Mouse (Mus musculus): ENCODE data around the gene Arid1b.

Arid1b gene

DNA sequence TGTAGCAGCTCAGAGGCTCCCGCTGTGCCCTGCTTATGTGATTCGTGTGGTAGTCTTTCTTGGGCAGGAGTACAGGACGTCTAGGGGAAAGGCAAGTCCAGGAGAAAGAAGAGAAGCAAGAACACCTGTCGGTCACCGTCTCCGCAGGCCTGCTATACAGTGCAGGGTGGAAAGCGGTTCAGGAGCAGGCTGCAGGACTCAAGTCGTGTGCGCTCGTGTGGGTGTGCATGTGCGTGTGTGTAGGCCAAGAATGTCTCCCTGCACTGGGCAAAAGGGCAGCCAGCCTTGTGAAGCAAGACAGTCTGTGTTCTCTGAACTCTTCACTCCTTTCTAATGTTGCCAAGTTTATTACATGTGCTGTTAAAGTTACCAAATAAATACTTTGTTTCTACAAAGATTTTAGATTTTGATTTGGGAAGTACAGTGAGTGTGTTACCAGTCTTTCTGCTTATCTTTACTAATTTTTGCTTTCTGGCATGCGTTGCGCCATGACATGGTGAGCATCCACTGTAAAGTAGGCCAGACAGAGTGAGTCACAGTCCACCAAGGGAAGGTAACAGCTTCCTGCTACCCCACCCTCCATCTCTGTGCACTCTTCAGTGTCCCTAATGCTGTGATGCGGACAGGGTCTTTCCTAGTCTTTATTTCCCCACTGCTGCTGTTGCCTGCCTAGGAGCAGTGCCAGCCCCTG, 138.3 kb downstream of the Arid1b start:
- in situ Hi-C loops (cut with MboI; ENCODE audit: unreplicated experiment in 2 of 2), result no loop called here

- in situ Hi-C loops (cut with MboI; ENCODE audit: unreplicated experiment in 2 of 2), result no loop called here
Measured at GRCm38 (mm10) chr17:5132987-5133355, 138.8 kb downstream of the Arid1b start.

GRCm38 (mm10) chr17:5133831-5134230, 139.7 kb downstream of the Arid1b start:
- in situ Hi-C loops (cut with MboI; ENCODE audit: unreplicated experiment in 2 of 2), result no loop called here

GRCm38 (mm10) chr17:5134271-5134670, 140.1 kb downstream of the Arid1b start:
- in situ Hi-C loops (cut with MboI; ENCODE audit: unreplicated experiment in 2 of 2), result no loop called here

DNA sequence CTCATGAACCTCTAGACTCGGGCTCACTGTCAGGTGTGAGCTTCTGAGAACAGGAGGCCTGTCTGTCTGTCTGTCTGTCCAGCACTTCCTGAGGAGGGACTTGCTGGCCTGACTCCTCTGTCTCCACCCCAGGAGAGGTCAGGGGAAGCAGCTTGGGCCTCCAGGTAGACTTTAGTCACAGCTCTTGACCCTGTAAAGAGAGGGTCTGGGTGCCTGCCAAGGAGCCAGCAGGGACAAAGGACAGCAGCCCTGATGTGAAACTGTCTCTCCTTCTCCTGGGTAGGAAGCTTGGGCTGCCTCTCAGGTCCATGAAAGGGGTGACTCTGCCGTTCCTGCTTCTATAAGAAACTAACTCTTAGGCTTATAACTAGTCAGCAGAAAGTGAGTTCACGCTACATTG, 143.8 kb downstream of the Arid1b start:
- in situ Hi-C loops (cut with MboI; ENCODE audit: unreplicated experiment in 2 of 2), result no loop called here

DNA sequence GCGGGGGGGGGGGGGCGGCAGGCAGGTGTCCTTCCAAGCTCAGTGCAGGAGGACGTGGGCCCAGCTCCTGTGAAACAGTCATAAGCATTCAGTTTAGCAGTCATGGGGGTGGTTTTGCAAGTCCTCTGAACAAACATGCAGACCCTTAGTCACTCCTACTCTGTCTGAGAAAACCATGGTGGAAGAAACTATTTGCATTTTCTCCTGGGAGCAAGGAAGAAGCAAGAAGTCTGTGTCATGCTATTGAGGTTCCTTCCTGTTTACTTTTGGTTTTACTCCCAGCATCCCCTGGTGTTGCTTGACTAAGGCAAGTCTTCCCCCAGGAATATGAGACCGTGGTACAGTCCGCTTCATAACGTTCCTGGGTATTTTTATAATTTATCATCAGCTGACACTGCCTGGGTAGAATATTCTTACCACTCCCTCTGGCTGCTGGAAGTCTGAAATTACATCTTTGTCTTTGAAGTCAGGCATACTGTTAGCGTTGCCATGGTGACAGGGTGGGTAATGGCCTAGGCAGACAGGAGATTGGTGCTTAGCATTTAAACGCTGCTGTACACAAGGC, 144.6 kb downstream of the Arid1b start:
- in situ Hi-C loops (cut with MboI; ENCODE audit: unreplicated experiment in 2 of 2), result no loop called here

- in situ Hi-C loops (cut with MboI; ENCODE audit: unreplicated experiment in 2 of 2), result no loop called here
Measured at GRCm38 (mm10) chr17:5139553-5139952, 145.4 kb downstream of the Arid1b start.

- in situ Hi-C loops (cut with MboI; ENCODE audit: unreplicated experiment in 2 of 2), result no loop called here
Measured at GRCm38 (mm10) chr17:5143735-5144439, 149.8 kb downstream of the Arid1b start.

- in situ Hi-C loops (cut with MboI; ENCODE audit: unreplicated experiment in 2 of 2), result no loop called here
Measured at GRCm38 (mm10) chr17:5150660-5151063, 156.5 kb downstream of the Arid1b start.

- in situ Hi-C loops (cut with MboI; ENCODE audit: unreplicated experiment in 2 of 2), result no loop called here
Measured at GRCm38 (mm10) chr17:5151852-5152251, 157.7 kb downstream of the Arid1b start.

- in situ Hi-C loops (cut with MboI; ENCODE audit: unreplicated experiment in 2 of 2), result no loop called here
Measured at GRCm38 (mm10) chr17:5153461-5153860, 159.3 kb downstream of the Arid1b start.

- in situ Hi-C loops (cut with MboI; ENCODE audit: unreplicated experiment in 2 of 2), result no loop called here
Measured at GRCm38 (mm10) chr17:5154322-5154721, 160.2 kb downstream of the Arid1b start.

DNA sequence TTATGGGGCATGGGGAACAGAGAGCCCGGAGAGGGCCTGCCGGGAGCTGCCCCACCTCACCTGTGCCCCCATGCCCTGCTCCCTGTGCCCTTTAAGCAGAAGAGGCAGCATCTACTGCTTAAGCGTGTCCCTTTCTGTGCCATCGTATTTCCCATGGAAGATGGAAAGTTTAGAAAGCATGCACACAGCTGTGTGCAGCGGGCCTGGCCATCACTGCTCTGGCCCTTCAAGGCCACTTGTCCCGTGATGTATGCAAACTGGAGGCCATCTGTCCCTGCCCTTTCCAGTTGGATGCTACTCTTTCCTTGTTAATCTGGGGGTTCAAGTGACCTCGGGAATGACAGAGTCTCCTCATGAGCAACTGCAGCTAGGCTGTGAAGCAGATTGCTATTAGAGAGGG, 163.5 kb downstream of the Arid1b start:
- in situ Hi-C loops (cut with MboI; ENCODE audit: unreplicated experiment in 2 of 2), result no loop called here

DNA sequence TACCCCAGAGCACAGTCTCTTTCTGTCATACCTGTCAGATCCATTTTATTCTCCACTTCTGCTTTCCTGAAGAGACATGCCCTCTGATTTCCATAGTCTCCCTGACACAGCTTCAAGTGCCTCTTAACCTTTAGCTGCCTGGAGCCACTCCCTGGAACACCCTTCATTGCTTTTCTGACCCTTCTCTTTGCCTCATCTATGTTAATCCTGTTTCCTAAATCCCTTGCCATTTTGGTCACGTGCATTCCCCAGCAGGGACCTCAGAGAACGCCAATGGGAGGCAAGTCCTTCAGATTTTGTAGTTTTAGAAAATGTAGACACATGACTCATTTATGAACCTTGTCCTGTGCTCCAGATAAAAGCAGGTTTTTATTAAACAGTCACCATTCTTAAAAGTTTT, 168.4 kb downstream of the Arid1b start:
- in situ Hi-C loops (cut with MboI; ENCODE audit: unreplicated experiment in 2 of 2), result no loop called here

DNA sequence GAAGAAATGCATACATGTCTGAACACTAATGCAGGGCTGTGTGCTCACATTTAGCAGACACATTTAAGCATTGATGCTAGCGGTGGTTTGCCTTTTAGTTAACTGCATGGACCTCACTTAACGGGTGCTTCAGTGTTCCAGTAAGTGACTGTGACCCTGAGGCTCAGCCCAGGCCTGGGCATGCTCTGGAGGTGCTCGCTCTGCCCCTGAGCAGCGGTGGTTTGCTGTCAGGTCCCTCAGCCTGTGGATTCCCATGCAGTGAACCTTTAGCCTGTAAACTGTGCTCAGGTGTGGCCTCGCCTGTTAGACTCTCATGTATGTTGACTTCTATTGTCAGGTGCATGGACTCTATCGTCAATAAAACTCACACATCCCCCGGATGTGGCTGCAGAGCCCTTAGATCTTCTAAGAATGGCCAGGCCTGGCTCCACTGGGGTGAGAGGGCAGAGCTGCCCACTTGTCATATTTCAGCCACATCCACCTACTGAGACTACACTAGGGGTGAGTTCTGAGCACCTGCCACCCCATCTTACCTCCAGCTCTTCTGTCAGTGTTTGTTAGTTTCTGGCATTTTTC, 169.2 kb downstream of the Arid1b start:
- in situ Hi-C loops (cut with MboI; ENCODE audit: unreplicated experiment in 2 of 2), result no loop called here

DNA sequence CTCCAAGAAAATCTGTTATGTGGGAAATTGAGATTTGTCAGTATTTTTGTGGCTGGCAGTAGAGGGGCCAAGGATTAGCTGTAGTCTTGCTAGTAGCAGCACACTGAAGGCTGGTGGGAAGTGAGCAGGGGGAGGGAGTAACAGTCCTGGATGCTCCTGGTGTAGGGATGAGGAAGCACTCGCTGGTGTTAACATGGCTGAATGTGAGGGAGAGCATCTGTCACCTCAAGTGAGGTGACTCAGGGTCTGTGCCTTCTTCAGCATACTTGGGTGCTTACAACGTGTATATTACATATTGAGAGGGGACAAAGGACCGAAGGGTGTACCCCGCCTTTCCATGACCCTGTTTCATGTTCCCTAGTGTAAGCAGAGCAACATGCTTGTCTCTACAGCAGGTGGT, 170.7 kb downstream of the Arid1b start:
- in situ Hi-C loops (cut with MboI; ENCODE audit: unreplicated experiment in 2 of 2), result no loop called here

DNA sequence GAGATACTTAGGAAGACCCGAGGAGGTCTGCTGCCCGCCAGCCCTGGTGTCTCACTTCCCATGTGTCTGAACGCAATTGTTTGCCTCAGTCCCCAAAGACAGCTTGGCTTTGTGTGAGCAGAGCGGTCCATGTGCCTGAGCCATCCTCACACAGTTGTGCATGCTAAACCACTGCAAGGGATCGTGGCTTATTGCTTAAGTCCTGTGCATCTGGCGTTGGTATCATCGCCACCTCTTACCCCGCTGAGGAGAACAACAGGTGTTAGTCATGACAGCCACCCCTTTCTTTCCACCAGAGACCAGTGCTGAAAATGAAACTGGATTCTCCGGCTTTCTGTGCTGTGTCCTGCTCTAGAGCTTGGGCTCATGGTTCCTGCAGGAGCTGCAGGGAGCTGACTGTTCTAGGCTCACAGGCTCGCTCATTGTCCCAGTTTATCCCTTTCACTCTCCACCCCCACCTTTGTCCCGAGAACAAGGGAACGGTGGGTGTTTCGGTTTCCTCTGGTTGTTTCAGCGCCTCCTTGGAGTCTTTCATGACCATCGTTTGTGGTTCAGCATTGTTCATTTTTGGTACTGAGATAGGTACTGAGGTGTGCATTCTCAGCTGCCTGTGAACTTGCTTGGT, 171.2 kb downstream of the Arid1b start:
- in situ Hi-C loops (cut with MboI; ENCODE audit: unreplicated experiment in 2 of 2), result no loop called here

DNA sequence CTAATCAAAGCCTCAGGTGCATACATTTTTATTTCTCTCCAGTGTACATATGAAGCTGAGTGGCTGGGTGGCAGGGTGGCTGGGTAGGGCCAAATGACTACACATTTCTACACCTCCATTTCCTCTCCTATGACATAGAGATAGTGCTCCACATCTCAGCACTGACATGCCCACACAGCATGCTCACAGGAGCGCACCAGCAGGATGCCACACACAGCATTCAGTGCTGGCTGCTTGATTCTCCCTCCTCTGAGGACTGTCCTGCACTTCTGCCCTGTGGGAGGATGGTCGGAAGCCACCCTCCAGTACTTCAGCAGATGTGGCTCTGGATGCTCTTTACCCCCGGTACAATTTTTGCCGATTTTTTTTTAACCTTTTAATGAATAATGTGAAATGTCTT, 172.0 kb downstream of the Arid1b start:
- in situ Hi-C loops (cut with MboI; ENCODE audit: unreplicated experiment in 2 of 2), result no loop called here

DNA sequence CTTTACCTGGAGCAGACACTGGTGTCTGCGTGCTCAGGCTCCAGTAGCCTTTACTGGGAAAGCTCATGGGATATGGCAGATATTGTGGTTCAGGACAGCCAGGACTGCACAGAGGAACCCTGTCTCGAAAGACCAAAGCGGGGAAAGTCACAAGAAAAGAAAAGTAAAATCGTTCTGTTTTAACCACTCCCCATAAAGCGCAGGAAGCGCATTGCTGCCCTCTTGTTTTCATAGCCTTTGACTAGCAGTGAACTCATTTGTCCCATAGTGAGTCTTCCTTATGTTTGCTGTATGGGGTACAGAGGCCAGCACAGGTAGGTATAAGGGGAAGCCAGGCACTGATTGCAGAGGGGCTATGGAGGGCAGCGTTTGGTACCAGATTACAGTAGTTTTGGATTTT, 173.9 kb downstream of the Arid1b start:
- in situ Hi-C loops (cut with MboI; ENCODE audit: unreplicated experiment in 2 of 2), result no loop called here

- in situ Hi-C loops (cut with MboI; ENCODE audit: unreplicated experiment in 2 of 2), result no loop called here
Measured at GRCm38 (mm10) chr17:5168640-5169039, 174.5 kb downstream of the Arid1b start.

GRCm38 (mm10) chr17:5170321-5170720, 176.2 kb downstream of the Arid1b start:
- in situ Hi-C loops (cut with MboI; ENCODE audit: unreplicated experiment in 2 of 2), result no loop called here

Data from v-Abl transformed pro-B cells (cell line).